Mouse (Mus musculus) embryonic facial prominence, embryonic 15.5 days (tissue): Measurements from ENCODE around the gene Bmp8a. TPM values are rescaled to one million over a fixed set of nuclear protein-coding genes. Genes with fewer than 3 reads are reported as not detected.
"Not testable (repeated sequence)": the region's sequence is repeated elsewhere in the genome, so short reads cannot be mapped to it uniquely, and the experiment has no call there.

ENCODE experiments used
- ATAC-seq: fragments of 200-750 bp; cut with Nextera tagmentation; 2 replicates; pipeline ENCODE4 v1.8.0; 2017; ENCODE audit warnings: low read depth, moderate TSS enrichment; ENCODE audit not compliant: insufficient number of reproducible peaks, low FRiP score, low TSS enrichment
- H3K27ac ChIP-seq: fragments of 300-500 bp; sonication (generic); replicated peaks from 2 replicates; pipeline ENCODE4 v1.5.1; 2015; ENCODE audit warnings: mild to moderate bottlenecking, inconsistent platforms
- H3K27me3 ChIP-seq: fragments of 300-500 bp; sonication (generic); 2 replicates; pipeline ENCODE4 v1.6.1; 2015; ENCODE audit warnings: inconsistent platforms
- H3K36me3 ChIP-seq: fragments of 300-500 bp; sonication (generic); 2 replicates; pipeline ENCODE4 v1.6.1; 2015; ENCODE audit warnings: mild to moderate bottlenecking, inconsistent platforms
- H3K4me1 ChIP-seq: fragments of 300-500 bp; sonication (generic); 2 replicates; pipeline ENCODE4 v1.6.1; 2015; ENCODE audit warnings: inconsistent platforms
- H3K4me2 ChIP-seq: fragments of 300-500 bp; sonication (generic); replicated peaks from 2 replicates; pipeline ENCODE4 v1.6.1; 2015; ENCODE audit warnings: mild to moderate bottlenecking, inconsistent platforms
- H3K4me3 ChIP-seq: fragments of 300-500 bp; sonication (generic); replicated peaks from 2 replicates; pipeline ENCODE4 v1.5.1; 2015; ENCODE audit warnings: mild to moderate bottlenecking, inconsistent platforms
- H3K9ac ChIP-seq: fragments of 300-500 bp; sonication (generic); 2 replicates; pipeline ENCODE4 v1.6.1; 2015; ENCODE audit warnings: inconsistent platforms
- H3K9me3 ChIP-seq: fragments of 300-500 bp; sonication (generic); replicated peaks from 2 replicates; pipeline ENCODE4 v1.6.1; 2016; ENCODE audit warnings: inconsistent platforms
- whole genome bisulfite sequencing: fragments of 180-500 bp; shearing (Covaris S2); methylation state at CpG from one replicate; pipeline ENCODE4 v1.1.7; 2015; 5-methylcytosine and 5-hydroxymethylcytosine counted together
- polyA plus RNA-seq: library from polyadenylated mRNA; unstranded; fragments of >200 nt; fragmentation: Nextera tagmentation; extraction: Ambion mirVana; gene quantifications from 2 replicates; pipeline ENCODE4 v1.2.1, GENCODE M21; 2015

Bmp8a gene
- polyA plus RNA-seq, 1 experiment from 2014 or later = 5.8 TPM

DNA sequence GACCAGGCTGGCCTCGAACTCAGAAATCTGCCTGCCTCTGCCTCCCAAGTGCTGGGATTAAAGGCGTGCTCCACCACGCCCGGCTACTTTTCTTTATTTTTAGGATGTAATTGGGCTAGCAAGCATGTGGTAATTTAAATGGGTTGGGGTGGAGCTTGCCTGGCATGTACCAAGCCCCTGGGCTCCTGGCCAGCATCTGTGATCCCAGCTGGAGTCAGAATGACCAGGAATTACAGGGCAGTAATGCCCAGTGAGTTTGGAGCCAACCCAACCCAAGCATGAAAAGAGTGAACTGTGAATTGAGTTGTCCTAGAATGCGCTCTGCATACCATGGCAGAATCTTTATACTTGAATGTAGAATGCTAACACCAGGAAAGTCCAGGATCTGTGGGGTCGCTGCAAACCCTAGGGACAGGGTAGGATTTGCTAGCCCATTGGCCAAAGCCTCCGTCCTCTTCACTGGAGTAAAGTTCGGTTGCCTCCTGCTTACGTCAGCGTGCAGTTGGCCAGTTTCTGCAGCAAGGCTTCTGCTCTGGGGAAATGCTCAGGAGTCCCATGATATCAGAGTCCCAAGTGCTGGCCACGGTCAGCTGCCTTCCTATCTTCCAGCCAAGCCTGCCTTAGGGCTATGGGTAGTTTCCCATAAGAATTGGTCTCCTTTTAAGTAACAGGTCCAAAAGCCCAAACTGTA, 43.9 kb downstream of the Bmp8a start:
- H3K4me2 ChIP-seq = no peak overlapping the region
- no peaks in the 10 kb centered on the region for H3K27me3 ChIP-seq
- 92% methylated on average over 11 of the region's 11 CpGs for WGBS
- no peaks in the 10 kb centered on the region for H3K4me1 ChIP-seq
- ATAC-seq = no peak
- no peak overlapping the region for H3K27ac ChIP-seq
- H3K36me3 ChIP-seq = peaks cover 90% of the 10 kb centered on the region
- no peak overlapping the region for H3K9ac ChIP-seq
- no peak overlapping the region for H3K4me3 ChIP-seq
- no peaks in the 10 kb centered on the region for H3K9me3 ChIP-seq

DNA sequence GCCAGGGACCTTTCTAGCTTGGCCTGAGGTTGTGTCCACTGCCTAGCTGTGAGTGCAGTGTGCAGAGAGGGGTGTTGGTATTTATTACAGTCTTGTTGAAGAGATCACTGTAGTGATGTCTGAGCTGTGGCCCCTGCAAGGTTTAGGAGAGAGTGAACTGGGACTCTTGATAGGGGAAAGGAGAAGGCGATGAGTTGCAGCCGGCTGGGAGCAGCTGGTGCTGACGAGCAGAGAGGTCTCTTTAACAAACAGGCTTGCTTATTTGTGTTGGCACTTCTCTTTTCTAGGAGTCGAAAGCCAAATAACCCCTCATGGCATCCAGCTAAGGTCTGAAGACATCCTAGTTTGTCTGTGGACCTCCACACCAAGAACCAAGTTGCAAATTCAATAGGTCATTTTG, 44.8 kb downstream of the Bmp8a start:
- 86% methylated on average over 4 of the region's 4 CpGs for WGBS
- no peak for ATAC-seq
- H3K4me1 ChIP-seq = no peaks in the 10 kb centered on the region
- no peaks in the 10 kb centered on the region for H3K9me3 ChIP-seq
- H3K4me3 ChIP-seq = no peak overlapping the region
- no peak overlapping the region for H3K27ac ChIP-seq
- H3K27me3 ChIP-seq = no peaks in the 10 kb centered on the region
- H3K36me3 ChIP-seq = peaks cover 92% of the 10 kb centered on the region
- no peak overlapping the region for H3K9ac ChIP-seq
- no peak overlapping the region for H3K4me2 ChIP-seq

DNA sequence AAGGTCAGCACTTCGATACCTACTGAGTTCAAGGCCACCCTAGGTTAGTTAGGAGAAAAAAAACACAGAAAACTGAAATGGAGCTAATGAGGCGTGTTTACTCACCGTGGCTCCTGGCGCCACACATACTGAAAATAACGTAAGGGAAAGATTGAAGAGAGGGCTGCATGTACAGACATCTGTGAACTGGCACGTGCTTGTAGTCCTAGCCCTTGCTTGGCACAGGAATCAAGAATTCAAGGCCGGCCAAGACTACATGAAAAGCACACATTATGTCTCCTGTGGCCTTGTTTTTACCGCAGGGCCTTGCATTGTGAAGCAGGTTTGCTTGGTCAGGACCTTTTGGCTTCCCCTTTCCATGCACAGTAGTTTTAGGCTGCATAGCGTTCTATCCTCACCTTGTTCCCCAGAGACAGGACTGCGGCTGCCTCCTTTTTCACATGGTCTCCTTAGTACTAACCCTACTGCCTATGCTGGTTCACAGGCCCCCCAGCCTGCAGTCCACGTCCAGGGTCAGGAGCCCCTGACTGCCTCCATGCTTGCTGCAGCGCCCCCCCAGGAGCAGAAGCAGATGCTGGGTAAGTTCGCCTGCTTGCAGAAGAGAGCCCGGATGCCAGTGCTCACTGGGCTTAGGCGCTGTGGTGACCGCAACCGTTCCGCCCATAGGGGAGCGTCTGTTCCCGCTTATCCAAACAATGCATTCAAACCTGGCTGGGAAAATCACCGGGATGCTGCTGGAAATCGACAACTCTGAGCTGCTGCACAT, 45.7 kb downstream of the Bmp8a start:
- H3K9ac ChIP-seq = no peak overlapping the region
- H3K9me3 ChIP-seq = no peaks in the 10 kb centered on the region
- peaks cover 92% of the 10 kb centered on the region for H3K36me3 ChIP-seq
- H3K27me3 ChIP-seq = no peaks in the 10 kb centered on the region
- no peak for ATAC-seq
- no peak overlapping the region for H3K27ac ChIP-seq
- H3K4me1 ChIP-seq = no peaks in the 10 kb centered on the region
- no peak overlapping the region for H3K4me2 ChIP-seq
- H3K4me3 ChIP-seq = no peak overlapping the region
- 88% methylated on average over 22 of the region's 22 CpGs for WGBS

DNA sequence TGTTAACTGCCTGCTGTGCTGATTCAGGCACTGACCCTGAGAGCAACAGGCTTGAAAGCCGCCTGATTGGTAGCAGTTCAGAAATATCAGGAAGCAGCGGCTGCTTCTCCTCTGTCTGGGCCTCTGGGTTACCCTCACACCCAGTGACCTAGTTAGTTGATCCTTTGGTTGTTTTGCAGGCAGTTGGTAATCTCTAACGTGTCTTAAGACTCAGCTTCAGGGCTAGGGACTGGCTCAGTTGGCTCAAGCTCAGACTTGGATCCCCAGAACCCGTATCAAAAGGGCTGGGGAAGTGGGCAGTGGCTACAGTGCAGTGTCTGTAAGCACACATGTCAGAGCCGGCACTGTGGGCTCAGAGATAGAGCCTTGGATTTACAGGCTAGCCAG, 46.9 kb downstream of the Bmp8a start:
- 76% methylated on average over 5 of the region's 5 CpGs for WGBS
- no peaks in the 10 kb centered on the region for H3K27me3 ChIP-seq
- H3K4me2 ChIP-seq = no peak overlapping the region
- no peak overlapping the region for H3K27ac ChIP-seq
- H3K36me3 ChIP-seq = peaks cover 94% of the 10 kb centered on the region
- H3K9ac ChIP-seq = no peak overlapping the region
- ATAC-seq = no peak
- no peaks in the 10 kb centered on the region for H3K9me3 ChIP-seq
- no peaks in the 10 kb centered on the region for H3K4me1 ChIP-seq
- H3K4me3 ChIP-seq = no peak overlapping the region

DNA sequence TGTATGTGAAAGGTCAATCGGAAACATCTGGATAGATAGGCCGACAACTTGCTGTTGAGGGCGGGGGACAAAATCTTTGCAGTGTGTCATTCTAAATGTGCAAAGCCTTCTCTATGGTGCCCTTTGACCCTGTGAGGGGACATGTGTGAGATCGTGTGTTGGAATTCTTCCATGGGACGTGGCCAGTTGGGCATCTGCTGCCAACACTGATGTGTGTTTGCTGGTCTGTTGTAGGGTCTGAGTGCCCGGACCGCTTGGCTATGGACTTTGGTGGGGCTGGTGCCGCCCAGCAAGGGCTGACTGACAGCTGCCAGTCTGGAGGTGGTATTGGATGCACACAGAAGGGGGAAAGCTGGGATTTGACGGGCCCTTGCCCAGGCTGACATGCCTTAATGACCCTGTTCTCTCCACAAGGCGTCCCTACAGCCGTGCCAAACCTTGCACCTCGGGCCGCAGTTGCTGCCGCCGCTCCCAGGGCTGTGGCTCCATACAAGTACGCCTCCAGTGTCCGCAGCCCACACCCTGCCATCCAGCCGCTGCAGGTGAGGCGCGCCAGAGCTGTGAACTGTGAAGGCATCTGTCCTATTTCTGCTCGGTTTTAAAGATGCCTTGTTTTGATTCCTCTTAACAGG, 47.4 kb downstream of the Bmp8a start:
- peaks cover 96% of the 10 kb centered on the region for H3K36me3 ChIP-seq
- 87% methylated on average over 21 of the region's 21 CpGs for WGBS
- no peak for ATAC-seq

DNA sequence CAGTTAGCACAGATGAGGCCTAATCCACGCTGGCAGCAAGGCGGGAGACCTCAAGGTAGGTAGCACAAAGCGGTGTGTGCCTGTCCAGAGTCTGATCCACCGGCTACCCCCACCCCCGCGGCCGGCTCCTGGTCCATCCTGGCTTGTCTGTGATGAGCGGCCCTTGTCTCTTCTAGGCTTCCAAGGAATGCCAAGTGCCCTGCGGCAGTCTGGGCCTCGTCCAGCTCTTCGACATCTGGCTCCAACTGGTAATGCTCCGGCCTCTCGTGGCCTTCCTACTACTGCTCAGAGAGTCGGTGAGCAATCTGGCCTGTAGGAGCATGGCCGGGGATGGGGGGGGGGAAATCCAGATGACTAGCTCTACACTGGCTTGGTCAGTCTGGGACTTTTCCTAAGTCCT, 48.0 kb downstream of the Bmp8a start:
- not testable (repeated sequence) for H3K9me3 ChIP-seq, H3K9ac ChIP-seq, H3K4me2 ChIP-seq, H3K27ac ChIP-seq, H3K27me3 ChIP-seq, H3K4me3 ChIP-seq, ATAC-seq, H3K4me1 ChIP-seq
- WGBS = 77% methylated on average over 15 of the region's 15 CpGs
- H3K36me3 ChIP-seq = peaks cover 91% of the 10 kb centered on the region

More for the DNA sequence above, 47.4 kb downstream of the Bmp8a start:
- H3K9ac ChIP-seq = no peak overlapping the region
- H3K4me2 ChIP-seq = no peak overlapping the region
- no peaks in the 10 kb centered on the region for H3K27me3 ChIP-seq
- no peaks in the 10 kb centered on the region for H3K4me1 ChIP-seq
- no peak overlapping the region for H3K4me3 ChIP-seq
- H3K27ac ChIP-seq = no peak overlapping the region
- H3K9me3 ChIP-seq = no peaks in the 10 kb centered on the region

DNA sequence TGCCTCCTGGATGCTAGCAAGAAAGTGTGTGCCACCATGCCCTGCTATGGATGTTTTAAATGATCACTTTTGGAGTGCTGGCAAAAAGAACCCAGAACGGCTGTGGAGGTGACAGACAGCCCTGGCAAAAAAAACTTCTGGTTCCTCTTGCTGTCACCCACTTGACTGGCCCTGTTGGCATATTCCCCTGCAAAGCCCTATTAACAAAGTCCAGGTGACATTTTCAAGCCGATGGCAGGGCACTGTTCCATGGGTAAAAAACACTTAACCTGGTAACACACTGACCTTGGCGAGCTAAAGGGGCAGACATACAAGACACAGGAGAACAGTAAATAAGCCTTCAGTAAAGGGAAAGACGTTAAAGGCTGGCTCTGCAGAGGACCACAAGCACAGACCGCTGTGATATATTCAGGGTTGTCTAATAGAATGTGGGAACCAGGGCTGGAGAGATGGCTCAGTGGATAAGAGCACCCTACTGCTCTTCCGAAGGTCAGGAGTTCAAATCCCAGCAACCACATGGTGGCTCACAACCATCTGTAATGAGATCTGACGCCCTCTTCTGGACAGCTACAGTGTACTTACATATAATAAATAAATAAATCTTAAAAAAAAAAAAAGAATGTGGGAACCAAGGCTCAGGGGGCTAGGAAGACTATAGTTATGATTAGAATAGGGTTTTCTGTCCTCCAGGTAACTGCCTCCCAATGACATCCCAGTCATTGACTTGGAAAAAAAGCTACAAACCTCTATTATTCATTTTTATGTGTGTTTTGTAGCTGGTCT, 49.2 kb downstream of the Bmp8a start:
- Histone ChIP-seq H3K27ac (no peak overlapping the region), H3K27me3 (no peaks in the 10 kb centered on the region), H3K9ac (no peak overlapping the region), H3K4me1 (no peaks in the 10 kb centered on the region), H3K9me3 (no peaks in the 10 kb centered on the region), H3K4me3 (no peak overlapping the region), H3K4me2 (no peak overlapping the region), H3K36me3 (peaks cover 91% of the 10 kb centered on the region)
- ATAC-seq = no peak
- 78% methylated on average over 7 of the region's 7 CpGs for WGBS

DNA sequence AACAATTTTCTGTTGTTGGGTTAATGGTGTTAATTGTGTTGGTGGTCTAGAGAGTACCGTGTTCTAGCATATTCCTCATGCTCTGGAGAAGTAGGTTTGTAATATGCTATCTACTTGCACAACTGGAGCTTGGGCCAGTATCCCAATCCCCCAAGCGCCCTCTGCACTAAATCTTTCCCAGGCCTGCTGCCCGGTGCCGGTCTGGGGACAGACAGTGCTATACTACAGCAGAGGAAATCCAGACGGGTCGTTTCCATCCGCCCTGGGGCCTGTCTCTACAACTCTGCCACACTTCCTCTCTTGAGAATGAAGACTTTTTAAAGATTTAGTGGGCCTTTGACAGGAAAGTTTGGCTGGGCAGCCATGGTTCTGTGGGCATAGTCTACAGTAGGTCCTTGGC, 50.1 kb downstream of the Bmp8a start:
- H3K4me1 ChIP-seq = no peaks in the 10 kb centered on the region
- WGBS = 58% methylated on average over 7 of the region's 7 CpGs
- ATAC-seq = no peak

DNA sequence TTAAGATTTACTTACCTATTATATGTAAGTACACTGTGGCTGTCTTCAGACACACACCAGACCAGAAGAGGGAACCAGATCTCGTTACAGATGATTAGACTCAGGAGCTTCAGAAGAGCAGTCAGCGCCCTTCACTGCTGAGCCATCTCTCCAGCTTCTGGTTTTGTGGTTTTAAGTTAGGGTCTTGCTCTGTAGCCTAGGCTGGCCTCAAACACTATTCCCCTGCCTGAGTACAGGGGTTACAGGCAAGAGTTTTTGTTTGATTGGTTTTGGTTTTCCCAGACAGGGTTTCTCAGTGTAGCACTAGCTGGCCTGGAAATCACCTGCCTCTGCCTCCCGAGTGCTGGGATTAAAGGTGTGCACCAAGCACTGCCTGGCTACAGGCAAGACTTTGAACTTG, 50.7 kb downstream of the Bmp8a start:
- no peaks in the 10 kb centered on the region for H3K4me1 ChIP-seq
- H3K9ac ChIP-seq = no peak overlapping the region
- 74% methylated on average over 3 of the region's 3 CpGs for WGBS
- H3K4me3 ChIP-seq = no peak overlapping the region
- no peak for ATAC-seq
- no peak overlapping the region for H3K4me2 ChIP-seq
- no peaks in the 10 kb centered on the region for H3K27me3 ChIP-seq
- H3K9me3 ChIP-seq = no peaks in the 10 kb centered on the region
- no peak overlapping the region for H3K27ac ChIP-seq
- peaks cover 92% of the 10 kb centered on the region for H3K36me3 ChIP-seq

More for the DNA sequence above, 50.1 kb downstream of the Bmp8a start:
- Histone ChIP-seq H3K27ac (no peak overlapping the region), H3K36me3 (peaks cover 93% of the 10 kb centered on the region), H3K27me3 (no peaks in the 10 kb centered on the region), H3K9me3 (no peaks in the 10 kb centered on the region), H3K9ac (no peak overlapping the region), H3K4me3 (no peak overlapping the region), H3K4me2 (no peak overlapping the region)

DNA sequence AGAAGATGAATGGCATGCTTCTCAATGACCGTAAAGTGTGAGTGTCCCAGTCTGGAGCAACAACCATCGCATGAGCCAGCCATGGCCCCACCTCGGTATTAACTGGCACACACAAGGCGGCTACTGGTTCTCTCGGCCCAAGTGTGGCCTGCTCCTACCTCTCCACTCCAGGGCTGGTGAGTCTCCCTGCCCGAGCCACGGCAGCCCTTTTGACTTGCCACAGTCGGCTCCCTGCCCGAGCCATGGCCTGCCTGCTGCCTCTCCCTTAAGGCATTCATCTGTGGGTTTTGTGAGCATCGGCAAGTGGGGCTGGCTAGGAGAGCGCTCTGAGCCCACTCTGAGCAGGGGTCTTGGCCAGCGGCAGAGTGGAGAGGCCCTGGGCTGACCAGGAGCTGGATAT, 54.0 kb downstream of the Bmp8a start:
- ATAC-seq = no peak
- H3K4me2 ChIP-seq = no peak overlapping the region
- 77% methylated on average over 12 of the region's 12 CpGs for WGBS

DNA sequence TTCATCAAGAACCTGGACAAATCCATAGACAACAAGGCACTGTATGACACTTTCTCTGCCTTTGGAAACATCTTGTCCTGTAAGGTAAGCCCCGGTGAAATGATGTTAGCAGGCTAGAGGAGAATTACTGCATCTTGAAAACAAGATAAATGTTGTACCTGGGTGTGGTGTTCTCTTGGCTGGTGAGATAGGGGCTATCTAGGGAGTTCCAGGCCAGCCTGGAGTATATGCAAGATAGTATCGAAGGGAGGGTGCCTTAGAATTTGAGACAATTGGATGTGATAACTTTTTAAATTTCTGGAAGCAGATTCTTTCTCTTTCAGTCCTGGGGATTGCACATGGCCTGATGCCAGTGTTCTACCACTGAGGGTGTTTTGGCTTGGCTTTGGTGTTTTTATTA, 56.3 kb downstream of the Bmp8a start:
- H3K27ac ChIP-seq = no peak overlapping the region
- ATAC-seq = no peak
- peaks cover 29% of the 10 kb centered on the region for H3K4me1 ChIP-seq
- H3K36me3 ChIP-seq = peaks cover 46% of the 10 kb centered on the region
- H3K9ac ChIP-seq = no peak overlapping the region
- H3K4me2 ChIP-seq = no peak overlapping the region
- whole genome bisulfite sequencing = 88% methylated on average over 2 of the region's 2 CpGs
- no peak overlapping the region for H3K4me3 ChIP-seq
- no peaks in the 10 kb centered on the region for H3K9me3 ChIP-seq
- H3K27me3 ChIP-seq = no peaks in the 10 kb centered on the region

More for the DNA sequence above, 54.0 kb downstream of the Bmp8a start:
- H3K27me3 ChIP-seq = no peaks in the 10 kb centered on the region
- no peak overlapping the region for H3K27ac ChIP-seq
- H3K4me1 ChIP-seq = peaks cover 26% of the 10 kb centered on the region
- H3K36me3 ChIP-seq = peaks cover 68% of the 10 kb centered on the region
- no peaks in the 10 kb centered on the region for H3K9me3 ChIP-seq
- no peak overlapping the region for H3K9ac ChIP-seq
- no peak overlapping the region for H3K4me3 ChIP-seq
